Mouse (Mus musculus): ENCODE data around the gene Kcna5. TPM values are rescaled to one million over a fixed set of nuclear protein-coding genes. Genes with fewer than 3 reads are reported as not detected.

Gene Kcna5
- total RNA-seq, 2 experiments from 2014 or later: 3.8 to 10.3 TPM

DNA sequence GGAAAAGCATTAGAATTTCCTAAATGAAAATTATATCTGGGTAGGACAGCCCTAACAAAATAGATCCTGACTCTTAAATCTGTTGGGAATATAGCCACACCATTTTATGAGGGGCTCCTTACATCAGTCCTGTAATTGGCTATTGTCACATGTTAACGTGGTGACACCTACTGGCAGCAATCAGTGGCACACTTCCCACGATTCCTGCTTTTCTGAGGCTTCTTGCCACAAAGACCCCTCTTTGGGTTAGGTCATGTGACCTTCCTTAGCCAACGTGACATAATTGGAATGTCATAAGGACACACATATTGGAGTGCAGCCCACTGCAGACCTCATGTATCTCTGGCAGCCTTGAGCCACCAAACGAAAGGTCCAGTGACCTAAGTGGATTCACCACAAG lies 26.5 kb upstream of the Kcna5 start:
- intact Hi-C loops (cut with DNase I): no loop called here
- Histone ChIP-seq H3K4me3 (no peak overlapping the region), H3K27ac (no peak overlapping the region)
- TF ChIP-seq CTCF (IDR thresholded peaks at IDR 0.05): peak; percentile 19; the same call in 1 of the 2 replicates
- no peak for DNase-seq

DNA sequence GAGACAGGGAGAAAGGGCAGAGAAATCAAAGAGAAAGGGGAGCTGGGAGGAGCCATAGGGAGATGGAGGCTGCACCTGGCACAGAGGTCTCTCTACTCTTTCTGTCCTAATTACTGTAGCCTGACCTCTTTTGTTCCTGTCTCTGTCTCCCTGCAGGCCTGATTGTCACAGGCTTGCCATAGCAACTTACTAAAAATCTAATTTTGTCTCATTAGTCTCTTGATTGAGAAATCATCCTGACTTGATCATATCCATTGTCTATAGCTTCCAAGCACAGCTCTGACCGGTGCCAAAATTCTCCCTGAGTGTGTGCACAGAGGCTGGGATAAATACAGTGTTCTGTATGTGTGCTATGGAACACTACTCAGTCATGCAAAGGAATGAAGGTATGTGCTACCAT lies 25.5 kb upstream of the Kcna5 start:
- intact Hi-C loops (cut with DNase I): no loop called here
- Histone ChIP-seq H3K27ac (no peak overlapping the region), H3K4me3 (no peak overlapping the region)
- DNase-seq: no peak
- TF ChIP-seq CTCF (IDR thresholded peaks at IDR 0.05): no peak

DNA sequence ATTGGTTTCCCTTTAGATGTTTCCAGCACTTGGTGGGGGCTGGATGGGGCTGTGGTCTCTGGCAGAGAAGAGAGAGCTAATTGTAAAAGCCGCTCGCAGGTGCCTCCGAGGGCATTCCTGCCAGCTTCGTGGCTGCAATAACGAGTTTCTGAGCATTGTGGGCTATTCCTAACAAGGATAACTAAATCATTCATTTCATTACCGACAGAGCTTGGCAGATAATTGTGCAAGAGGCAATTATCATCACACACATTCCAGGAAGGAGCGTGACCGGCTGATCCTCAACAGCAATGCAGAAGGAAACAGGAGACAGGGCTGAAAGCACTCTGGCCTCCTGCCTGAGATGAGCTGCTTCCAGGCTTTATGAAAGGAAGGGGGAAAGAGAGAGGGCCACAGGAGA lies 24.8 kb upstream of the Kcna5 start:
- intact Hi-C loops (cut with DNase I): no loop called here
- H3K4me3 ChIP-seq: no peak overlapping the region
- no peak for DNase-seq
- H3K27ac ChIP-seq: no peak overlapping the region
- no peak for TF ChIP-seq CTCF (IDR thresholded peaks at IDR 0.05)

DNA sequence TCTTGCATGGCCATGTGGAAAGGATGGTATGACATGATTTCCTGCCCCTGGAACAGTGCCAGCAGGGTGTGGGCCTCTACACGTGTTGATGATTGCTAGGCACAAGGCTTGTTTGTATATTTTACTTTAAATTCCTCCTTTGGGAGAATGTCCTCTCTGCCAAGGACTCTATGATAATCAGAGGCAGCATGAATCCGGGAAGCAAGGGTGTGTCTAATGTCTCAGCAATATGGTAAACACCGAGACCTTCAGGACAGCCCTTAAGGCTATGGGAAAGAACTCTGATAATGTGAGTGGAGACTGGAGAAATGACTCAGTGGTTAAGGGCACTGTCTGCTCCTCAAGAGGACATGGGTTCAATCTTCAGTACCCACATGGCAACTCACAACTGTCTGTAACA lies 23.1 kb upstream of the Kcna5 start:
- intact Hi-C loops (cut with DNase I): no loop called here

DNA sequence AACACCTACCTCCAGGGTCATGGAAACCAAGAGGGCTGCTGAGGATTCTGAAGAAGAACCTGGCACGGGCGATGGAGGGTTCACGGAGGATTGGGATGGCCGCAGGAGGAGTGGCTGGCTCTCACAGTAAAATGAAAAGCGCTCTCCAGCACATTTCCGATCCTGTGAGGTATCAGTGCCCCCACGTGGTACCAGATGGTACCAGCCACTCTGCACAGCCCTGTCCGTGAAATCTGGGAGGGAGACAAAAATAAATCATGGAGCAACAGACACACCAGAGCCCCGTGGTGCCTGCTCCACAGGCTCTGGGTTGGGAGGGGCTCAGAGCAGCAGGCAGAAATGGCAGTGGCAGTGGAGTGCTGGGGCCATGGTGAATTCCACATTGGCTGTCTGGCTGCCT lies 18.6 kb upstream of the Kcna5 start:
- intact Hi-C loops (cut with DNase I): no loop called here
- Histone ChIP-seq H3K27ac (no peak overlapping the region), H3K4me3 (no peak overlapping the region)
- TF ChIP-seq CTCF (IDR thresholded peaks at IDR 0.05): peak; percentile 47
- DNase-seq: no peak

More for the DNA sequence above, 23.1 kb upstream of the Kcna5 start:
- Histone ChIP-seq H3K27ac (no peak overlapping the region), H3K4me3 (no peak overlapping the region)
- no peak for TF ChIP-seq CTCF (IDR thresholded peaks at IDR 0.05)
- no peak for DNase-seq

DNA sequence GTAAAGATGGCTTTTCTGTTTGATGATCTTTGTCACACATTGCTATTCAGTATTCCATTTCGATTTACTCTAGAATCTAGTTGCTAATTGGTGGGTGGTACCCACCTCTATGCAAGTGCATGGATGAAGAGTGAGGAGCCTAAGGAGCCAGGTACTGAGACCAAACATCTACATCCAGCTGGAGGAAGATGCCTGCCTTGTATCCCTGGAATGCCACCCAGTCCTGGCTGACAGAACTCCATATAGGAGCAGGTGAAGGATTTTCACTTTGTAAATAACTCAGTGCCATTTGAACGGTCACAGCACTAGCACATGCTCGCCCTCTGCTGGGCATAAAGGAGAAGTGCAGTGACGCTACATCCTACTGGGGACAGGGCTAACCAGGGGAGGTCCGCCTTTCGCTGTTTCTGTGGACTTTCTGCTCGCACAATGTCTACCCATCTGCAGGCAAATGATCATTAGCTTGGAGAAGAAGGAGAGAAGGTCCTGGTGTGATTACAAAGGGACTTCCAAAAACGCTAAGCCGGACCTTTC lies 16.7 kb upstream of the Kcna5 start:
- intact Hi-C loops (cut with DNase I): loop anchor here (1.0 kb wide), 1 partner anchor 52 kb away; no protein-coding TSS in a partner anchor
- TF ChIP-seq CTCF (IDR thresholded peaks at IDR 0.05): peak; percentile 89; the same call in 1 of the 2 replicates
- Histone ChIP-seq H3K4me3 (no peak overlapping the region), H3K27ac (no peak overlapping the region)
- DNase-seq: peak; percentile 31

DNA sequence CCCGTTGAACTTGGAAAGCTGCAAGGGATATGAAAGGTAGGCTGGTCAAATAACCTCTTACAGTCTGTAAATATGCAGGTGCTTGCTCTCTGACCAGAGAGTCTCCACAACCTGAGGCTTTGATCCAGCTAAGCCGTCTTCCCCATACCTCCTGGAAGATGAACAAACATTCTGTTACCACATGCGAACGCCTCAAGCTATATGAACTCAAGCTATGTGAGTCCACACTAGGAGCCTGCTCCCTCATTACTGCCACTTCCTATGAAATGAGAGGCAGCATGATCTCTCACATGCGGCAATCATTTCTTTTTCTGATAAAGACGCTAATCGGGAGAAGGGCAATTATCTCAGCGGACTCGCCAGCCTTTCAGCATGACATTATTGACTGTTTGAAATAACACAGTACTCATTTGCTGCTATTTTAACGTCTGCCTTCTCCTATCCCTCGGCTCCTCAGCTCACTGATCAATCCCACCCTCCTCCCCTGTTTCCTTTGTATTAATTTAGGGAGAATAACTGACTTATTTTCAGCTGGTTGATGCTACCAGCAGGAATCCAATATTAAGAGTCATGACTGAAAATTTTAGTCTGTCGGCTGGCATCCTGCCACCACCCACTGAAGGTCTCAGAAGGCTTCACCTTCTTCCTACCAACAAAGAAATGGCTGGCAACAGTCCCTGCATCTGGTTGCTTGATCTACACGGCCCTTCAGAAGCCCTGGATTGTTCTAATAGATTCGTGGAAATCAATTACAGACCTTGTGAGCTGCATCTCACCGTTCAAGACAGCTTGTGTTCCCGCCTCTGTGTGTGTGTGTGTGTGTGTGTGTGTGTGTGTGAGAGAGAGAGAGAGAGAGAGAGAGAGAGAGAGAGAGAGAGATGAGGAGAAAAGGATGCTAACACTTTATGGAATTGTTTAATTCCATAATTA lies 9.2 kb upstream of the Kcna5 start:
- no peak overlapping the region for H3K4me3 ChIP-seq
- H3K27ac ChIP-seq: no peak overlapping the region
- intact Hi-C loops (cut with DNase I): no loop called here
- no peak for TF ChIP-seq CTCF (IDR thresholded peaks at IDR 0.05)
- no peak for DNase-seq

DNA sequence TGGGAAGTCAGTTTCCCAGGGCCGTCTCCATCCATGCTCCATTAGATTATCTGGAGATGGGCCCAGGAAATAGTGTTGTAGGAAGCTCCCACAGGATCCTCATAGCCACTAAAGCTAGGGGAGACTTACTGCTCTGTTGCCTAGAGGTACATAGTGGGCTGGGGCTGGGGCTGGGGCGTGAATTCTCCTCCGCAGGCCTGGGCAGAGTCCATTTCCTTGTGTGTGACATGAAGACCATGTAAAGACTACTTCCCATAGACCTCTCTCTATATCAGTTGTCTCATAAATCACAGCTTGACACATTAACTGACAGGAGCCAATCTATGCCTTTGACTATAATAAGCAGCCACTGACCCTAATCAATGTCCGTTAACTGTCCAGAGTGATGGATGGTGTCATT lies 7.5 kb upstream of the Kcna5 start:
- no peak for DNase-seq
- TF ChIP-seq CTCF (IDR thresholded peaks at IDR 0.05): no peak
- H3K27ac ChIP-seq: no peak overlapping the region
- H3K4me3 ChIP-seq: no peak overlapping the region
- intact Hi-C loops (cut with DNase I): no loop called here

DNA sequence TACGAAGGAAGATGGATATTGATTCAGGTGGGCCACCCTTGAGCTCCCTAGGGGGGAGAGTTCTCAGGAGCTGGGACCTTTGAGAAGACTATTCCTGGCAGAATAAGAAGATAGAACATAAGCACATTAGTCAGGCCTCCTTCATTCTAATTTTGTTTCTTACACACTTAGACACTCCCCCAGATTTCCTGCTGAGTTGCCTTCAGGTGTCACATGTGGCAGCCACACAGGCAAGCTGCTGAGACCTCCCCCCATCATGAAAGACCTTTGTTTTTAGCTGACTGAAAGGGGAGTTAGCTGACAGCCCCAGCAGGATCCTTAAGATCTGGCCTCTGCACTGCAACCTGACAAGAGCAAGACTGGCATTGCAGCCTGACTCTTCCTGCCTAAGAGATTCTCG lies 2.3 kb upstream of the Kcna5 start:
- TF ChIP-seq CTCF (IDR thresholded peaks at IDR 0.05): no peak
- DNase-seq: no peak
- H3K4me3 ChIP-seq: no peak overlapping the region
- intact Hi-C loops (cut with DNase I): no loop called here
- peak overlapping the region; percentile 87 for H3K27ac ChIP-seq

DNA sequence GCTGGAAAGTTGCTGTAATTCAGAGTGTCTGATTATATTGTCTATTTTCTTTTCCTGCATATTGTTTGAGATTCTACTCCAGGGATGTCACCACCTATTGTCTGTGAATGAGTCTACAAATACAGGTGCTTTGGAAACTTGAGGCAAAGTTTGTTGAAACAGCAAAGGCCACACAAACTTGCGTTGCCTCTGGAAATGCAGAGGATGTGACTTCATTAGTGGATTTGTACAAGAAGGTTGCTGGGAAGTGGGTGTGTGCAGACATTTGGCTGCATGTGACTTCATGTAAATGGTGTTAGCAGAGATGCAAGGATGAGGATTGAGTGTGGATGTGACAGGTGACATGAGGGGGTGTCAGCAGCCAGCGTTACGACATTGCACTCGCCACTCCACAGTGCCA lies 1.7 kb upstream of the Kcna5 start:
- no peak for DNase-seq
- Histone ChIP-seq H3K4me3 (no peak overlapping the region), H3K27ac (peak overlapping the region; percentile 87)
- TF ChIP-seq CTCF (IDR thresholded peaks at IDR 0.05): no peak
- intact Hi-C loops (cut with DNase I): no loop called here

DNA sequence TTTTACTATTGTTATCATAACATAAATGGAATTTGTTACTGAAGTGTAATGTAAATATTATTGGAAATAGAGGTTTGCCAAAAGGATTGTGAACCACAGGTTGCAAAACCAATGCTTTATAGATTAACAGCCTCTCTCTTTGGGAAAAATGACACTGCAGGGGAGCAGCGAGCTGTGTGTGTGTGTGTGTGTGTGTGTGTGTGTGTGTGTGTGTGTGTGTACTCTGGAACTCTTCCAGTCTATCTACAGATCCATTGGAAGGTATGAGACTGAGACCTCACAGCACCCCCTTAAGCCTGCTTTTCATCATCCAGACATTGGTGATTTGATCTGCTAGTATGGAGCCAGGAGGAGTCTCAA lies 679 bp upstream of the Kcna5 start:
- intact Hi-C loops (cut with DNase I): no loop called here
- peak overlapping the region; percentile 70 for H3K4me3 ChIP-seq

DNA sequence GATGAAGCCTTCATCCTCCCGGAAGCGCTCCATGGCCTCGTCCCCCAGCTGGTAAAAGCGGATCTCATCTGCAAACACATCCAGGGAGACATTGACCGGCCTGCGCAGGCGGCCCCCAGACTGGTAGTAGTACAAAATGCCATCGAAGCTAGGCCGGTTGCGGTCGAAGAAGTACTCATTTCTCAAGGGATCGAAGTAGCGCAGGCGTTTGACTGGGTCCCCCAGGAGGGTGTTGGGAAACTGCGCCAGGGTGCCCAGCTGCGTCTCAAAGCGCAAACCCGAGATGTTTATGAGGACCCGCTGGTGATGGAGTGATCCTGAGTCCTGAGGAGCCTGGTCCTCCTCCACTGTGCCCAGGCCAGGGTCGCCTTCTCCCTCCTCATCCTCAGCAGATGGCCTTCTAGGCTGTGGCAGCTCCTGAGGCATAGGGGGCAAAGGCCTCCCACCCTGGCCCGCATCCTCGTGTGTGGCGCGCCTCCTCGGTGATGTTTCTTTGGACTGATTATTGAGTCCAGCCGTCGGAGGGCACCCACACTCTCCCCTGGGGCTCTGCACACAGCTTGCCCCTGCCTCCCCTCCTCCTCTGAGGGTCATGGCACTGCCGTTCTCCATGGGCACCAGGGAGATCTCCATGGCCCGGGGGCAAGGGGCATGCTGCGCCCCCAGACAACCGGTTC lies 543 bp downstream of the Kcna5 start:
- Histone ChIP-seq H3K27ac (peak overlapping the region; percentile 87), H3K4me3 (peak overlapping the region; percentile 70)
- no peak for TF ChIP-seq CTCF (IDR thresholded peaks at IDR 0.05)
- DNase-seq: no peak
- intact Hi-C loops (cut with DNase I): no loop called here

More for the DNA sequence above, 679 bp upstream of the Kcna5 start:
- TF ChIP-seq CTCF (IDR thresholded peaks at IDR 0.05): no peak
- DNase-seq: no peak
- H3K27ac ChIP-seq: peak overlapping the region; percentile 87

DNA sequence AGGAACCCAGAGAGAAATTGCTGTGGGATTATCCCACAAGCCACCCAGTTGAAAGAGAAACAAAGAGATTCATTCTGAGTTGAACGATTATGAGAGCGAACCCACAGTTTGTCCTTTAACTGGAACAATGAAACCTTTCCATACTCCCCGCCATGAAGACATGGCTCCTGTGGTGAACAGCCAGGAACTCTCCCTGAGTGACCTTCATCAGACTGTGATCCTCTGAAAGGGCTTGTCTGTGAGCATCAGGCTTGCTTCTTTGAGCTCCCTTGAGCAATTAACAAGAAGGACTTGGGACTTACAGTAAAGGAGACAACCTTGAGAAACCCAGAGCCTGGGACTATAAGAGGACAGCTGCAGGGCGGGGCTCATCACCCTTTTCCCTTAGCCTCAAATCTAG lies 3.9 kb downstream of the Kcna5 start:
- TF ChIP-seq CTCF (IDR thresholded peaks at IDR 0.05): no peak
- Histone ChIP-seq H3K27ac (0 out of 2 replicates have a peak overlapping the region, but pooled peaks have one; percentile 12), H3K4me3 (peak overlapping the region; percentile 70)
- DNase-seq: no peak
- intact Hi-C loops (cut with DNase I): no loop called here

Data from gastrocnemius, adult 2 months (tissue).